Mouse (Mus musculus) kidney, embryonic 16.5 days (tissue): ENCODE data around the gene Nfam1. TPM values are rescaled to one million over a fixed set of nuclear protein-coding genes. Genes with fewer than 3 reads are reported as not detected.

ENCODE experiments used
- ATAC-seq: fragments of 200-750 bp; cut with Nextera tagmentation; 2 replicates; pipeline ENCODE4 v1.8.0; 2017; ENCODE audit warnings: moderate TSS enrichment; ENCODE audit not compliant: low FRiP score, low TSS enrichment
- H3K27ac ChIP-seq: fragments of 300-500 bp; sonication (generic); 2 replicates; pipeline ENCODE4 v1.5.1; 2014; ENCODE audit warnings: low read length
- H3K27me3 ChIP-seq: fragments of 300-500 bp; sonication (generic); 2 replicates; pipeline ENCODE4 v1.6.1; 2014; ENCODE audit warnings: low read length, control low read depth, mixed read lengths; ENCODE audit not compliant: insufficient read depth
- H3K36me3 ChIP-seq: fragments of 300-500 bp; sonication (generic); 2 replicates; pipeline ENCODE4 v1.6.1; 2014; ENCODE audit warnings: low read length, control low read depth, mixed read lengths; ENCODE audit not compliant: insufficient read depth
- H3K4me1 ChIP-seq: fragments of 300-500 bp; sonication (generic); 2 replicates; pipeline ENCODE4 v1.6.1; 2014; ENCODE audit warnings: low read length, control low read depth, mixed read lengths; ENCODE audit not compliant: insufficient read depth
- H3K4me2 ChIP-seq: fragments of 300-500 bp; sonication (generic); replicated peaks from 2 replicates; pipeline ENCODE4 v1.6.1; 2014; ENCODE audit warnings: low read depth, low read length
- H3K4me3 ChIP-seq: fragments of 300-500 bp; sonication (generic); 2 replicates; pipeline ENCODE4 v1.5.1; 2014; ENCODE audit warnings: mild to moderate bottlenecking, low read length
- H3K9ac ChIP-seq: fragments of 300-500 bp; sonication (generic); replicated peaks from 2 replicates; pipeline ENCODE4 v1.6.1; 2014; ENCODE audit warnings: low read length
- H3K9me3 ChIP-seq: fragments of 300-500 bp; sonication (generic); 2 replicates; pipeline ENCODE4 v1.6.1; 2016; ENCODE audit warnings: low read length, control low read depth
- WGBS: fragments of 180-500 bp; shearing (Covaris S2); extraction: QIAGEN DNeasy Blood & Tissue Kit; methylation state at CpG from one replicate; pipeline ENCODE4 v1.1.7; 2014; 5-methylcytosine and 5-hydroxymethylcytosine counted together
- polyA plus RNA-seq: library from polyadenylated mRNA; unstranded; fragments of >200 nt; fragmentation: Nextera tagmentation; extraction: Ambion mirVana; gene quantifications from 2 replicates; pipeline ENCODE4 v1.2.1, GENCODE M21; 2015

The Nfam1 gene
- polyA plus RNA-seq, 1 experiment from 2014 or later = 3.3 TPM

- Histone ChIP-seq H3K4me2 (no peak overlapping the region), H3K27me3 (peaks cover 13% of the 10 kb centered on the region; the same call in 1 of the 2 replicates), H3K4me3 (no peak overlapping the region), H3K27ac (peak overlapping the region; percentile 64; the same call in 1 of the 2 replicates), H3K36me3 (no peaks in the 10 kb centered on the region), H3K4me1 (peaks cover 53% of the 10 kb centered on the region), H3K9me3 (no peaks in the 10 kb centered on the region), H3K9ac (0 out of 2 replicates have a peak overlapping the region, but pooled peaks have one; percentile 26)
- no peak; the same call in 1 of the 2 replicates for ATAC-seq
- 57% methylated on average over 11 of the region's 11 CpGs for WGBS
Measured at GRCm38 (mm10) chr15:83029725-83030718, 3.1 kb downstream of the Nfam1 start.

- H3K27ac ChIP-seq = no peak overlapping the region
- no peak for ATAC-seq
- no peaks in the 10 kb centered on the region; the same call in 1 of the 2 replicates for H3K27me3 ChIP-seq
- 40% methylated on average over 8 of the region's 8 CpGs for WGBS
- H3K9me3 ChIP-seq = no peaks in the 10 kb centered on the region
- H3K9ac ChIP-seq = no peak overlapping the region
- H3K4me2 ChIP-seq = peak overlapping the region; percentile 23; the same call in 1 of the 2 replicates
- peaks cover 37% of the 10 kb centered on the region for H3K4me1 ChIP-seq
- no peaks in the 10 kb centered on the region for H3K36me3 ChIP-seq
- no peak overlapping the region for H3K4me3 ChIP-seq
Measured at GRCm38 (mm10) chr15:83026129-83026528, 7.0 kb downstream of the Nfam1 start.

DNA sequence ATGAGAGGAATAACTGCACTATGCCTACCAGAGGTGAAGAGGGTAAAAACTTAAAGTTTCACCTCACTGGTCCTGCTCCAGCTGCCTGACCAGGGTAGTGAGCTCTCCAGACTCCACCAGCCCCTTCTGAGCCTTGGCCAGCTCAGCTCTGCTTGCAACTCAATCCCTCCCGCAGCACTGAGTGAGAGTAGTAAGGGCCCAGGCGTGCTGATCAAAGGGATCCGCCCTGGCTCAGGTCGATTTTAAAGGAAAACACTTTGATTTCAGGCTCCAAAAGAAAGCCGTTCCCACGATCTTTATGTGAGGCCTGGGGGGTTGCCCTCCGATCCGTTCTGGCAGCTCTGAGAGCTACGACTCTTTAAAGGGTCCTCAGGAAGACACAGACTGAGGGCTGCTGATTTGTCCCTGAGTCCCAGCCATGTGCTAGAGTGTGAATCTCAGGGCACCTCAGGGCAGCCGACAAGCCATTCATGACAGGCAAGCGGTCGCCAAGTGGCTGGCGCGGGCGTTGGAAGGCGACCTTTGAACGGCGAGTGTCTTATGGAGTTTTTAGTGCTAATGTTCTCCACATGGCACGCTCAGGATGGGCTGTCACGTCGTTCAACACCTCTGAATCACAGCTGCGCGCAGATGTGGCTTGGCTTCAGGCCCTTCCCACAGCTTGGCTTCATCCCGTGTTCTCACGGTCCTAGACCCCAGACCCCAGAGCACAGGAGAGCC is 7.9 kb downstream of the Nfam1 start:
- H3K36me3 ChIP-seq = no peaks in the 10 kb centered on the region
- 0 out of 2 replicates have a peak overlapping the region, but pooled peaks have one; percentile 28 for H3K9ac ChIP-seq
- H3K9me3 ChIP-seq = no peaks in the 10 kb centered on the region
- peak overlapping the region; percentile 23 for H3K4me2 ChIP-seq
- peaks cover 37% of the 10 kb centered on the region for H3K4me1 ChIP-seq
- H3K27me3 ChIP-seq = no peaks in the 10 kb centered on the region; the same call in 1 of the 2 replicates
- no peak overlapping the region for H3K4me3 ChIP-seq
- ATAC-seq = peak; percentile 80
- WGBS = 11% methylated on average over 25 of the region's 25 CpGs
- 0 out of 2 replicates have a peak overlapping the region, but pooled peaks have one; percentile 35 for H3K27ac ChIP-seq

DNA sequence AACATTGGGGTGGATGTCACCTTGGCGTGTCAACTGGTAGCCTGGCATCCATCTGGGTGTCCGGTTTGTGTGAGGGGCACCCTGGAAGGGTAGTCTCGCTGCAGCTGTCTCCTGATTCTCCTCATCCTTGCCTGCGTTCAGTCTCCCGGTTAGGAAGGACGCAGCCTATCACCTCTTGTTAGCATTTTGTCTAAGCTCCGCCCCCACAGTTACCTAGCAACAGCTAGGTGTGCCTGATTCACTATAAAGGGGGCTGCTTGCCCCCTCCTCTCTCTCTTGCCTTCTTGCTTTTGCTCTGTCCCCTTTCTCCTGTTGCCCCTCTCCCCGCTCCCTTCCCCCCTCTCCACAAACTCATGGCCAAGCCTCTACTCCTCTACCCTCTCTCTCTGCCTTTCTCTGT is 10.2 kb downstream of the Nfam1 start:
- Histone ChIP-seq H3K4me3 (no peak overlapping the region), H3K36me3 (no peaks in the 10 kb centered on the region), H3K9ac (no peak overlapping the region), H3K4me2 (no peak overlapping the region), H3K27me3 (no peaks in the 10 kb centered on the region; the same call in 1 of the 2 replicates), H3K4me1 (peaks cover 34% of the 10 kb centered on the region), H3K27ac (no peak overlapping the region), H3K9me3 (no peaks in the 10 kb centered on the region)
- WGBS = 46% methylated on average over 8 of the region's 8 CpGs
- no peak for ATAC-seq

DNA sequence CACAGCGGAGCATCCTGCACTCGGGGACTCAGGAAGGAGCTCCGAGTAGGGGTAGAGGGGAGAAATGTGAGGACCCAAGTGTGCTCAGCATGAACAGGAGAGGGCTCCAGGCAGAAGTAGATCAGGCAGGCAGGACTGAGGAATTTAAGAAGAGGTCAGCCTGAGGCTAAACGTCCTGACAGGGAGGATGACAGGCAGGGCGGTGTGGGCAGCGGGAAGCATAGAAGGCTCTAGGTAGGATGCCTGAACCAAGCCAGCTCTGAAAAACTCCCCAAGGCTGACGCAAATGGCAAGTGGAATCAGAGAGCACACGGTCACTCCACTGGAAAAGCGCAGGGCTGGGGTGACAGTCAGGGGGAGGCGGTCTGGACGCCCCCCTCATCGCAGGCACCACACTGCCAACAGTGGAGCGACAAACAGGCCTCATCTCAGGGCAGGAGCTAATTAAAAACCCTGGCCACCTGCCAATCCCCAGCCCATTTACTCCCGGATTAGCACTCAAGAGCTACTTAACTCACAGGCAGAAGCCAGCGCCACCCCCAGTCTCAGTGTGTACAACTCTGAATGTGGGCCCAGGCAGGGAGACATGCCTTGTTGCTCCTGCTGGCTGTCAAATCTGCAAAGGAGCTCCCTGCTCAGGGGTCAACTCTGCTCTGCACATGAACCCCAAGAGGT is 22.0 kb downstream of the Nfam1 start:
- Histone ChIP-seq H3K27me3 (peaks cover 18% of the 10 kb centered on the region; the same call in 1 of the 2 replicates), H3K27ac (no peak overlapping the region), H3K9ac (peak overlapping the region; percentile 14), H3K4me3 (no peak overlapping the region), H3K4me1 (peaks cover 36% of the 10 kb centered on the region), H3K4me2 (no peak overlapping the region), H3K9me3 (no peaks in the 10 kb centered on the region), H3K36me3 (no peaks in the 10 kb centered on the region)
- peak; percentile 17; the same call in 1 of the 2 replicates for ATAC-seq
- 23% methylated on average over 15 of the region's 15 CpGs for WGBS

- Histone ChIP-seq H3K4me1 (peaks cover 34% of the 10 kb centered on the region), H3K4me3 (no peak overlapping the region), H3K4me2 (no peak overlapping the region), H3K36me3 (no peaks in the 10 kb centered on the region), H3K9me3 (no peaks in the 10 kb centered on the region), H3K9ac (peak overlapping the region; percentile 14; the same call in 1 of the 2 replicates), H3K27ac (no peak overlapping the region), H3K27me3 (peaks cover 18% of the 10 kb centered on the region; the same call in 1 of the 2 replicates)
- no peak for ATAC-seq
- WGBS = 17% methylated on average over 8 of the region's 8 CpGs
Measured at GRCm38 (mm10) chr15:83010423-83010822, 22.7 kb downstream of the Nfam1 start.

DNA sequence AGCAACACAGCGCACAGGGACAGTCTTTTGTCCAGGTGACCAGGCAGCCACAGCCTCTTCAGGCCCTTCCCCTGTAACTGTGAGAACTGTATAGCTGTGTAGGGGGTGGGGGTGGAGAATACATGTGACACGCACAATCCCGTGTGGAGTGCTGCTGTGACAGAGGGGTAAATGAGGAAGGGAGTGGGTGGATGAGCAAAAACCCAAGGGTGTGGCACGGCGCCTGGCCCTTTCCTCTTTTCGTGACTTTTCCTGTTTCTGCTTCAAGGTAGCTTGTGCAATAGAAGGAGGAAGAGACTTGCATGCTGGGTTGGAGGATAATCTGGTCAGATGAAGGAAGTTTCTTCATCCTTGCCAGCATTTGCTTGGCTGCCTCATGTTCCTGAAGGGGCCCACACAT is 23.6 kb downstream of the Nfam1 start:
- no peaks in the 10 kb centered on the region for H3K36me3 ChIP-seq
- peaks cover 12% of the 10 kb centered on the region; the same call in 1 of the 2 replicates for H3K27me3 ChIP-seq
- no peak overlapping the region for H3K9ac ChIP-seq
- no peaks in the 10 kb centered on the region for H3K9me3 ChIP-seq
- H3K4me1 ChIP-seq = peaks cover 34% of the 10 kb centered on the region
- no peak overlapping the region for H3K4me3 ChIP-seq
- WGBS = 90% methylated on average over 6 of the region's 6 CpGs
- H3K27ac ChIP-seq = no peak overlapping the region
- ATAC-seq = no peak
- no peak overlapping the region for H3K4me2 ChIP-seq

GRCm38 (mm10) chr15:83008761-83009423 is 24.2 kb downstream of the Nfam1 start:
- H3K27me3 ChIP-seq = peaks cover 11% of the 10 kb centered on the region; the same call in 1 of the 2 replicates
- ATAC-seq = no peak
- H3K9me3 ChIP-seq = no peaks in the 10 kb centered on the region
- WGBS = 38% methylated on average over 13 of the region's 13 CpGs
- H3K36me3 ChIP-seq = no peaks in the 10 kb centered on the region
- H3K4me2 ChIP-seq = no peak overlapping the region
- no peak overlapping the region for H3K27ac ChIP-seq
- no peak overlapping the region for H3K9ac ChIP-seq
- peaks cover 34% of the 10 kb centered on the region for H3K4me1 ChIP-seq
- no peak overlapping the region for H3K4me3 ChIP-seq
